Mouse (Mus musculus) liver, postnatal 0 days (tissue): ENCODE measurements around the gene Dhx34.

Experiments
- CTCF ChIP-seq: sonication (generic); IDR thresholded peaks from 2 replicates; pipeline ENCODE4 v1.5.1; 2016; ENCODE audit warnings: antibody characterized with exemption, low read depth
- EP300 ChIP-seq: IDR thresholded peaks from 2 replicates; pipeline ENCODE4 v1.6.1; 2016; ENCODE audit warnings: antibody characterized with exemption, low read depth, mild to moderate bottlenecking

DNA sequence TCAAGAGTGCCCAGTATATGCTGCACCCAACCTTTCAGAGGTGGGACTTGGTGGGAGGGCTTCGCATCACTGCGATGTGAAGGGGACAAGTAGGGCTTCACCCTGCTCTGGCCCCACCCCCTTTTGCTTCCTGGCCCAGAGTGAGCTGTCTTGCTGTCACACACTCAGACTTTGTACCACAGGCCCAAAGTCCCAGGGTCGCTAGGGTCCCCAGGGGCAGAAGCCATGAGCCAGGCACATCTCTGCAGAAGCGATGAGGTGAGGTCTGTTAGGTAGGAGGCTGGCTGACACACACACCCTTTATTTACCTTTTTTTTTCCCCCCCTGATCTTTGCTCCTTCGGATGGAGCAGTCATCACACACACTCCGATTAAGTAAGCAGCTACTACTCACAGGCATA, 8.6 kb downstream of the Dhx34 start:
- no peak for TF ChIP-seq CTCF
- no peak for TF ChIP-seq EP300
